Mouse (Mus musculus) thymus, adult 2 months (tissue): ENCODE data around the gene Slco1b2. TPM values are rescaled to one million over a fixed set of nuclear protein-coding genes. Genes with fewer than 3 reads are reported as not detected.

Experiments
- DNase-seq: peaks from one replicate; pipeline ENCODE4 v3.0.0; 2021
- H3K27ac ChIP-seq: fragments of 200-500 bp; 2 replicates; pipeline ENCODE4 v1.5.1; 2012; ENCODE audit warnings: low read length, control low read depth; ENCODE audit not compliant: control insufficient read depth, insufficient read depth
- H3K27me3 ChIP-seq: fragments of 200-500 bp; 2 replicates; pipeline ENCODE4 v1.6.1; 2012; ENCODE audit warnings: mild to moderate bottlenecking, low read length, moderate library complexity, mixed read lengths; ENCODE audit not compliant: control insufficient read depth, insufficient read depth
- H3K36me3 ChIP-seq: fragments of 200-500 bp; 2 replicates; pipeline ENCODE4 v1.6.1; 2012; ENCODE audit warnings: mild to moderate bottlenecking, low read length, moderate library complexity; ENCODE audit not compliant: control insufficient read depth, insufficient read depth
- H3K4me1 ChIP-seq: fragments of 200-500 bp; replicated peaks from 2 replicates; pipeline ENCODE4 v1.6.1; 2012; ENCODE audit warnings: low read length; ENCODE audit not compliant: control insufficient read depth, insufficient read depth
- H3K4me3 ChIP-seq: fragments of 200-500 bp; 2 replicates; pipeline ENCODE4 v1.5.1; 2012; ENCODE audit warnings: mild to moderate bottlenecking, low read length, control low read depth, moderate library complexity; ENCODE audit not compliant: control insufficient read depth, insufficient read depth
- CTCF ChIP-seq: fragments of 200-500 bp; IDR thresholded peaks from 2 replicates; pipeline ENCODE4 v1.5.1; 2012; ENCODE audit warnings: mild to moderate bottlenecking, control low read depth, low read length, moderate library complexity, borderline replicate concordance; ENCODE audit not compliant: control insufficient read depth, poor library complexity, insufficient read depth; ENCODE audit errors: extremely low read depth
- POLR2A ChIP-seq: fragments of 200-500 bp; IDR thresholded peaks from 2 replicates; pipeline ENCODE4 v1.6.1; 2012; ENCODE audit warnings: mild to moderate bottlenecking, low read length, control low read depth, moderate library complexity; ENCODE audit not compliant: control insufficient read depth, poor library complexity, insufficient read depth; ENCODE audit errors: extremely low read depth
- WGBS: fragments of 180-500 bp; shearing (Covaris S2); methylation state at CpG from one replicate; pipeline ENCODE4 v1.1.7; 2018; 5-methylcytosine and 5-hydroxymethylcytosine counted together
- polyA plus RNA-seq: library from polyadenylated mRNA; depleted of rRNA; stranded (reverse); fragments of >200 nt; gene quantifications from 2 replicates; pipeline ENCODE4 v1.2.3, GENCODE M21; 2012

Slco1b2 gene
- polyA plus RNA-seq, 1 experiment = not detected

GRCm38 (mm10) chr6:141610702-141611260, 18.5 kb upstream of the Slco1b2 start:
- H3K4me3 ChIP-seq = no peak overlapping the region
- no peaks in the 10 kb centered on the region for H3K4me1 ChIP-seq
- H3K27me3 ChIP-seq = no peaks in the 10 kb centered on the region
- TF ChIP-seq CTCF (no peak), POLR2A (no peak)
- WGBS = 69% methylated on average over 2 of the region's 2 CpGs
- no peak overlapping the region for H3K27ac ChIP-seq
- no peaks in the 10 kb centered on the region for H3K36me3 ChIP-seq
- DNase-seq = no peak

GRCm38 (mm10) chr6:141614017-141614416, 15.3 kb upstream of the Slco1b2 start:
- H3K4me1 ChIP-seq = no peaks in the 10 kb centered on the region
- H3K36me3 ChIP-seq = no peaks in the 10 kb centered on the region
- no peak for DNase-seq
- no peak overlapping the region for H3K27ac ChIP-seq
- no peaks in the 10 kb centered on the region for H3K27me3 ChIP-seq
- TF ChIP-seq POLR2A = no peak
- no peak overlapping the region for H3K4me3 ChIP-seq

GRCm38 (mm10) chr6:141615348-141615747, 14.0 kb upstream of the Slco1b2 start:
- 95% methylated on average over 3 of the region's 3 CpGs for WGBS
- Histone ChIP-seq H3K4me3 (no peak overlapping the region), H3K27me3 (no peaks in the 10 kb centered on the region), H3K27ac (no peak overlapping the region), H3K36me3 (no peaks in the 10 kb centered on the region), H3K4me1 (no peaks in the 10 kb centered on the region)
- no peak for TF ChIP-seq CTCF
- no peak for TF ChIP-seq POLR2A
- no peak for DNase-seq

GRCm38 (mm10) chr6:141632935-141633334, 3.6 kb downstream of the Slco1b2 start:
- Histone ChIP-seq H3K36me3 (no peaks in the 10 kb centered on the region), H3K27me3 (no peaks in the 10 kb centered on the region), H3K4me1 (no peaks in the 10 kb centered on the region), H3K4me3 (no peak overlapping the region), H3K27ac (no peak overlapping the region)
- DNase-seq = no peak
- TF ChIP-seq CTCF (no peak), POLR2A (no peak)
- 93% methylated on average over 6 of the region's 6 CpGs for WGBS

GRCm38 (mm10) chr6:141635250-141635649, 5.9 kb downstream of the Slco1b2 start:
- DNase-seq = no peak
- WGBS = 78% methylated on average over 2 of the region's 2 CpGs
- Histone ChIP-seq H3K4me1 (no peaks in the 10 kb centered on the region), H3K36me3 (no peaks in the 10 kb centered on the region), H3K27me3 (no peaks in the 10 kb centered on the region), H3K4me3 (no peak overlapping the region), H3K27ac (no peak overlapping the region)
- TF ChIP-seq POLR2A (no peak), CTCF (no peak)

- Histone ChIP-seq H3K4me3 (no peak overlapping the region), H3K36me3 (no peaks in the 10 kb centered on the region), H3K4me1 (no peaks in the 10 kb centered on the region), H3K27me3 (no peaks in the 10 kb centered on the region), H3K27ac (no peak overlapping the region)
- no peak for DNase-seq
- WGBS = 56% methylated on average over 1 of the region's 1 CpGs
- TF ChIP-seq POLR2A = no peak
- no peak for TF ChIP-seq CTCF
Measured at GRCm38 (mm10) chr6:141640639-141641038, 11.3 kb downstream of the Slco1b2 start.

GRCm38 (mm10) chr6:141687008-141687407, 57.7 kb downstream of the Slco1b2 start:
- no peak for DNase-seq
- H3K4me3 ChIP-seq = no peak overlapping the region
- TF ChIP-seq CTCF (no peak), POLR2A (no peak)
- no peaks in the 10 kb centered on the region for H3K27me3 ChIP-seq
- 80% methylated on average over 4 of the region's 4 CpGs for WGBS
- H3K27ac ChIP-seq = no peak overlapping the region
- no peaks in the 10 kb centered on the region for H3K4me1 ChIP-seq
- no peaks in the 10 kb centered on the region for H3K36me3 ChIP-seq
